Mouse (Mus musculus) MEL (cell line): ENCODE data around the gene Gm6583. TPM values are rescaled to one million over a fixed set of nuclear protein-coding genes. Genes with fewer than 3 reads are reported as not detected.

Experiments
- DNase-seq: peaks from one replicate; pipeline ENCODE4 v3.0.0; 2011; ENCODE audit warnings: low read depth, low spot score
- H3K27ac ChIP-seq: 2 replicates; pipeline ENCODE4 v1.5.1; 2012; ENCODE audit warnings: low read depth, mild to moderate bottlenecking, control low read depth, low read length, moderate library complexity; ENCODE audit not compliant: control insufficient read depth
- H3K27me3 ChIP-seq, 2 experiments: fragments of 150-350 bp in 1 of 2; sonication (generic) in 1 of 2; 2 replicates each; pipeline ENCODE4 v1.6.1; 2012; ENCODE audit warnings: low read length in 2 of 2, mild to moderate bottlenecking in 2 of 2, improper control_type of control experiment in 1 of 2, moderate library complexity in 1 of 2; ENCODE audit not compliant: insufficient read depth in 2 of 2, control insufficient read depth in 1 of 2
- H3K36me3 ChIP-seq, 2 experiments: 2 replicates each; pipeline ENCODE4 v1.6.1; 2012 to 2014; ENCODE audit warnings: low read length in 2 of 2, improper control_type of control experiment in 1 of 2, inconsistent platforms in 1 of 2, mild to moderate bottlenecking in 1 of 2; ENCODE audit not compliant: insufficient read depth in 2 of 2, control insufficient read depth in 1 of 2
- H3K4me1 ChIP-seq, 2 experiments: fragments of 150-350 bp in 1 of 2; sonication (generic) in 1 of 2; 2 replicates each; pipeline ENCODE4 v1.6.1; 2012; ENCODE audit warnings: low read length in 2 of 2, improper control_type of control experiment in 1 of 2, mild to moderate bottlenecking in 1 of 2; ENCODE audit not compliant: insufficient read depth in 2 of 2, control insufficient read depth in 1 of 2
- H3K4me3 ChIP-seq, 2 experiments: fragments of 150-350 bp in 1 of 2; sonication (generic) in 1 of 2; 2 replicates each; pipeline ENCODE4 v1.5.1; 2012; ENCODE audit warnings: low read depth in 2 of 2, low read length in 2 of 2, mild to moderate bottlenecking in 2 of 2, moderate library complexity in 2 of 2, control low read depth in 1 of 2, improper control_type of control experiment in 1 of 2; ENCODE audit not compliant: control insufficient read depth in 1 of 2, insufficient read depth in 1 of 2
- H3K79me2 ChIP-seq: 2 replicates; pipeline ENCODE4 v1.6.1; 2012; ENCODE audit warnings: mild to moderate bottlenecking, low read length, moderate library complexity; ENCODE audit not compliant: control insufficient read depth, poor library complexity, insufficient read depth
- H3K9ac ChIP-seq: 2 replicates; pipeline ENCODE4 v1.6.1; 2012; ENCODE audit warnings: low read depth, mild to moderate bottlenecking, control low read depth, low read length, moderate library complexity; ENCODE audit not compliant: control insufficient read depth, poor library complexity, severe bottlenecking
- H3K9me3 ChIP-seq: fragments of 150-350 bp; sonication (generic); replicated peaks from 2 replicates; pipeline ENCODE4 v1.6.1; 2012; ENCODE audit warnings: mild to moderate bottlenecking, low read length, improper control_type of control experiment, moderate library complexity; ENCODE audit not compliant: insufficient read depth
- CHD1 ChIP-seq: IDR thresholded peaks from 2 replicates; pipeline ENCODE4 v1.6.1; 2012; ENCODE audit warnings: low read depth, mild to moderate bottlenecking, inconsistent platforms, low read length, improper control_type of control experiment
- CHD2 ChIP-seq: IDR thresholded peaks from 2 replicates; pipeline ENCODE4 v1.6.1; 2011; ENCODE audit warnings: low read length, improper control_type of control experiment
- E2F4 ChIP-seq: IDR thresholded peaks from 2 replicates; pipeline ENCODE4 v1.6.1; 2011; ENCODE audit warnings: low read depth, low read length, improper control_type of control experiment, borderline replicate concordance
- ELF1 ChIP-seq: IDR thresholded peaks from 2 replicates; pipeline ENCODE4 v1.6.1; 2014; ENCODE audit warnings: low read depth, mild to moderate bottlenecking, inconsistent platforms, low read length, improper control_type of control experiment, moderate library complexity
- EP300 ChIP-seq, 2 experiments: IDR thresholded peaks; 2 replicates each; pipeline ENCODE4 v1.6.1; 2011; ENCODE audit warnings: improper control_type of control experiment in 2 of 2, low read length in 2 of 2, low read depth in 1 of 2, mild to moderate bottlenecking in 1 of 2
- ETS1 ChIP-seq: IDR thresholded peaks from 2 replicates; pipeline ENCODE4 v1.6.1; 2012; ENCODE audit warnings: low read depth, mild to moderate bottlenecking, inconsistent platforms, low read length, improper control_type of control experiment, moderate library complexity
- GABPA ChIP-seq: IDR thresholded peaks from 2 replicates; pipeline ENCODE4 v1.6.1; 2012; ENCODE audit warnings: low read depth, mild to moderate bottlenecking, inconsistent platforms, low read length, improper control_type of control experiment, moderate library complexity
- JUND ChIP-seq: IDR thresholded peaks from 2 replicates; pipeline ENCODE4 v1.6.1; 2011; ENCODE audit warnings: low read depth, mild to moderate bottlenecking, improper control_type of control experiment, low read length
- MAFK ChIP-seq: IDR thresholded peaks from 2 replicates; pipeline ENCODE4 v1.6.1; 2011; ENCODE audit warnings: low read depth, mild to moderate bottlenecking, low read length, improper control_type of control experiment, borderline replicate concordance
- NRF1 ChIP-seq: IDR thresholded peaks from 2 replicates; pipeline ENCODE4 v1.6.1; 2014; ENCODE audit warnings: low read depth, mild to moderate bottlenecking, inconsistent platforms, low read length, improper control_type of control experiment, moderate library complexity; ENCODE audit not compliant: poor library complexity, insufficient read depth, severe bottlenecking
- POLR2A ChIP-seq, 2 experiments: IDR thresholded peaks; 2 replicates each; pipeline ENCODE4 v1.6.1; 2011 to 2012; ENCODE audit warnings: low read length in 2 of 2, mild to moderate bottlenecking in 2 of 2, control low read depth in 1 of 2, improper control_type of control experiment in 1 of 2, low read depth in 1 of 2, moderate library complexity in 1 of 2; ENCODE audit not compliant: control insufficient read depth in 1 of 2, insufficient read depth in 1 of 2, poor library complexity in 1 of 2
- RCOR1 ChIP-seq: IDR thresholded peaks from 2 replicates; pipeline ENCODE4 v1.6.1; 2012; ENCODE audit warnings: low read depth, mild to moderate bottlenecking, inconsistent platforms, low read length, improper control_type of control experiment
- SIN3A ChIP-seq: IDR thresholded peaks from 2 replicates; pipeline ENCODE4 v1.6.1; 2012; ENCODE audit warnings: low read length, improper control_type of control experiment, inconsistent platforms
- SMC3 ChIP-seq: IDR thresholded peaks from 2 replicates; pipeline ENCODE4 v1.6.1; 2011; ENCODE audit warnings: low read depth, low read length, improper control_type of control experiment
- TAL1 ChIP-seq: IDR thresholded peaks from 2 replicates; pipeline ENCODE4 v1.6.1; 2012; ENCODE audit warnings: mild to moderate bottlenecking, inconsistent platforms, low read length, moderate library complexity, mixed read lengths
- UBTF ChIP-seq: IDR thresholded peaks from 2 replicates; pipeline ENCODE4 v1.6.1; 2012; ENCODE audit warnings: low read depth, mild to moderate bottlenecking, inconsistent platforms, low read length, improper control_type of control experiment, moderate library complexity, borderline replicate concordance; ENCODE audit not compliant: insufficient read depth
- USF1 ChIP-seq: IDR thresholded peaks from 2 replicates; pipeline ENCODE4 v1.6.1; 2014; ENCODE audit warnings: low read depth, mild to moderate bottlenecking, inconsistent platforms, low read length, improper control_type of control experiment, moderate library complexity
- ZC3H11A ChIP-seq: IDR thresholded peaks from 2 replicates; pipeline ENCODE4 v1.6.1; 2012; ENCODE audit warnings: low read depth, mild to moderate bottlenecking, inconsistent platforms, low read length, improper control_type of control experiment
- ZMIZ1 ChIP-seq: IDR thresholded peaks from 2 replicates; pipeline ENCODE4 v1.6.1; 2012; ENCODE audit warnings: low read depth, mild to moderate bottlenecking, inconsistent platforms, low read length, improper control_type of control experiment, moderate library complexity
- polyA plus RNA-seq, 2 experiments: library from polyadenylated mRNA; stranded (reverse) in 1 of 2; unstranded in 1 of 2; fragments of >175 nt in 1 of 2; fragments of >200 nt in 1 of 2; gene quantifications; 2 replicates each; pipeline versions ENCODE4 v1.2.1 to v1.2.4; 2012; ENCODE audit warnings: low replicate concordance in 2 of 2, low read depth in 1 of 2; ENCODE audit not compliant: insufficient read length in 2 of 2, insufficient read depth in 1 of 2, missing spikeins in 1 of 2
- total RNA-seq: library from RNA; depleted of rRNA; stranded (reverse); fragments of 300-350 nt; gene quantifications from 2 replicates; pipeline ENCODE4 v1.2.3, GENCODE M21; 2012

Gene Gm6583
- total and polyA plus RNA-seq, 3 experiments = 0.04 to 0.11 TPM; not detected in 1

- DNase-seq = no peak
- peaks cover 20% of the 10 kb centered on the region for H3K79me2 ChIP-seq
- TF ChIP-seq EP300 (IDR thresholded peaks at IDR 0.05; ENCODE audit: low read depth in 1 of 2, low read length in 2 of 2) (no peak), RCOR1 (no peak), SIN3A (no peak), ZMIZ1 (no peak), E2F4 (no peak), USF1 (no peak), TAL1 (no peak), JUND (no peak), CHD1 (no peak), UBTF (no peak), GABPA (no peak), SMC3 (no peak), ELF1 (no peak), CHD2 (no peak), ZC3H11A (no peak), POLR2A (IDR thresholded peaks at IDR 0.05; ENCODE audit: control insufficient read depth in 1 of 2, insufficient read depth in 1 of 2, low read depth in 1 of 2, low read length in 2 of 2, poor library complexity in 1 of 2) (no peak), MAFK (no peak), NRF1 (no peak), ETS1 (no peak)
- no peaks in the 10 kb centered on the region for H3K9me3 ChIP-seq
- no peak overlapping the region for H3K9ac ChIP-seq
- H3K4me1 ChIP-seq = peaks cover 0 to 20% of the 10 kb centered on the region in 2 experiments; a peak in 3 of 4 replicates
- no peak overlapping the region for H3K4me3 ChIP-seq
- H3K36me3 ChIP-seq = peaks cover 0 to 10% of the 10 kb centered on the region in 2 experiments; a peak in 3 of 4 replicates
- no peak overlapping the region for H3K27ac ChIP-seq
- H3K27me3 ChIP-seq = no peaks in the 10 kb centered on the region
These were observed 9.4 kb downstream of the Gm6583 start for GRCm38 (mm10) chr5:112346211-112346965.
